Mouse (Mus musculus): Measurements from ENCODE around the gene Krt24. TPM values are rescaled to one million over a fixed set of nuclear protein-coding genes. Genes with fewer than 3 reads are reported as not detected.

Krt24 gene
- total RNA-seq, 2 experiments from 2014 or later, result not detected

Other genes starting within 250 kb of the Krt24 start
- gene Igfbp4, start 244.0 kb downstream of the Krt24 start, total RNA-seq (2021), result 10 to 100 TPM; 71.2 to 78.2 TPM
- under 1 TPM; 0.21 to 0.64 TPM for gene Tns4, start 196.0 kb downstream of the Krt24 start, total RNA-seq (2021)
- gene Ccr7, start 130.2 kb downstream of the Krt24 start, total RNA-seq (2021), result under 1 TPM in 1 of 2 experiments, not detected in 1; 0.16 TPM
- gene Smarce1, start 54.2 kb downstream of the Krt24 start, total RNA-seq (2021), result 10 to 100 TPM; 56.0 to 59.7 TPM
- 10 to 100 TPM; 26.3 to 27.0 TPM for gene Krt222, start 41.2 kb downstream of the Krt24 start, total RNA-seq (2021)
- gene Krt25, start 37.7 kb upstream of the Krt24 start, total RNA-seq (2021), result not detected
- not detected for gene Krt26, start 52.7 kb upstream of the Krt24 start, total RNA-seq (2021)
- not detected for gene Krt27, start 65.8 kb upstream of the Krt24 start, total RNA-seq (2021)
- gene Krt28, start 89.6 kb upstream of the Krt24 start, total RNA-seq (2021), result under 1 TPM in 1 of 2 experiments, not detected in 1; 0.34 TPM
- gene Krt10, start 104.1 kb upstream of the Krt24 start, total RNA-seq (2021), result 10 to 100 TPM; 10.6 to 11.7 TPM
- gene Krt12, start 137.0 kb upstream of the Krt24 start, total RNA-seq (2021), result 10 to 100 TPM; 10.3 TPM
- gene Krt20, start 152.9 kb upstream of the Krt24 start, total RNA-seq (2021), result not detected
- gene Krt23, start 207.9 kb upstream of the Krt24 start, total RNA-seq (2021), result not detected
- gene Krt39, start 236.1 kb upstream of the Krt24 start, total RNA-seq (2021), result not detected

All from left cerebral cortex, postnatal 25 days (tissue).